ENCODE assay signal across 21 mouse cellular contexts in genomic region chr10:28586565-28587138, GRCm38 (mm10).
A peak's percentile ranks its signal among the peaks of the same experiment; 100 is the strongest.
DNase-seq lines count a peak whose midpoint lies in the region; ATAC-seq lines count a peak whose summit lies in the region.
"Had no signal": no experiment of that assay in that cellular context is flagged by ENCODE, and none has a peak within 500 bp of the region (broad histone marks: within the 10 kb centered on the region; RNA-seq: fewer than 3 reads in every experiment).

No protein-coding gene starts in this region.

- ATAC-seq in cerebellum, adult (ENCODE audit: insufficient number of reproducible peaks, low FRiP score, low TSS enrichment) = no peak
- ATAC-seq in forebrain, embryonic 13.5 days = peak; percentile 84
- ATAC-seq: intestine, embryonic 15.5 days had no signal

- H3K4me1 ChIP-seq in forebrain, embryonic 13.5 days = no peaks in the 10 kb centered on the region
- H3K4me1 ChIP-seq: embryonic facial prominence, embryonic 12.5 days; intestine, embryonic 15.5 days; limb, embryonic 10.5 days; neural tube, embryonic 13.5 days had no signal

- H3K4me3 ChIP-seq in forebrain, embryonic 13.5 days = no peak overlapping the region
- H3K4me3 ChIP-seq: embryonic facial prominence, embryonic 12.5 days; intestine, embryonic 15.5 days; limb, embryonic 10.5 days; midbrain, embryonic 10.5 days; neural tube, embryonic 13.5 days had no signal

- peak; percentile 68 to 71 for DNase-seq in cerebellum, postnatal 10 days
- peak; percentile 19 for DNase-seq in layer of hippocampus, adult 11-12 months (ENCODE audit: low spot score)
- no peak for DNase-seq in layer of hippocampus, postnatal 25 days (ENCODE audit: extremely low spot score in 1 of 2, low spot score in 1 of 2)
- DNase-seq in retina, embryonic 14.5 days (ENCODE audit: low spot score) = peak; percentile 27
- no peak for DNase-seq in adrenal gland, adult 2 months
- no peak for DNase-seq in heart, adult 11 months
- DNase-seq: adrenal gland, postnatal 14 days; cerebellum, adult 9-11 months; heart, postnatal 4 days; lung, embryonic 14.5 days; lung, postnatal 4 days; right cerebral cortex, postnatal 25 days; thymus, postnatal 36 days had no signal

- H3K27ac ChIP-seq in forebrain, embryonic 13.5 days = no peak overlapping the region
- H3K27ac ChIP-seq: embryonic facial prominence, embryonic 12.5 days; intestine, embryonic 15.5 days; limb, embryonic 10.5 days; midbrain, embryonic 10.5 days; neural tube, embryonic 13.5 days had no signal

- no peaks in the 10 kb centered on the region for H3K9me3 ChIP-seq in forebrain, embryonic 13.5 days (replicated peaks)
- H3K9me3 ChIP-seq: embryonic facial prominence, embryonic 12.5 days; intestine, embryonic 15.5 days; limb, embryonic 10.5 days; midbrain, embryonic 10.5 days; neural tube, embryonic 13.5 days had no signal

- H3K4me2 ChIP-seq in forebrain, embryonic 13.5 days = no peak overlapping the region
- H3K4me2 ChIP-seq: embryonic facial prominence, embryonic 12.5 days; intestine, embryonic 15.5 days; liver, embryonic 11.5 days; lung, embryonic 14.5 days; neural tube, embryonic 13.5 days had no signal

- H3K36me3 ChIP-seq in forebrain, embryonic 13.5 days (ENCODE audit: poor library complexity, severe bottlenecking) = peaks cover 3% of the 10 kb centered on the region; the same call in 1 of the 2 replicates
- H3K36me3 ChIP-seq: neural tube, embryonic 13.5 days had no signal

- H3K27me3 ChIP-seq in forebrain, embryonic 13.5 days = no peaks in the 10 kb centered on the region
- H3K27me3 ChIP-seq: embryonic facial prominence, embryonic 12.5 days; intestine, embryonic 15.5 days; neural tube, embryonic 13.5 days had no signal

- 58% methylated on average over 4 of the region's 4 CpGs for WGBS in forebrain, embryonic 13.5 days

- H3K9ac ChIP-seq in forebrain, embryonic 13.5 days = no peak overlapping the region
- H3K9ac ChIP-seq: embryonic facial prominence, embryonic 12.5 days; intestine, embryonic 15.5 days; lung, embryonic 14.5 days; neural tube, embryonic 13.5 days had no signal

Comparison
In these comparisons a context has a peak if more than half of its experiments do, and no peak if none do; other contexts are left out.
1. DNase-seq: peak in cerebellum, postnatal 10 days (2 of 2), layer of hippocampus, adult 11-12 months (single experiment) and retina, embryonic 14.5 days (single experiment); none in layer of hippocampus, postnatal 25 days (0 of 2), adrenal gland, adult 2 months (single experiment) and heart, adult 11 months (single experiment).